Mouse (Mus musculus) forebrain, embryonic 12.5 days (tissue): ENCODE measurements around the gene Acot7. TPM values are rescaled to one million over a fixed set of nuclear protein-coding genes. Genes with fewer than 3 reads are reported as not detected.

Source experiments
- ATAC-seq: fragments of 200-750 bp; cut with Nextera tagmentation; 2 replicates; pipeline ENCODE4 v1.8.0; 2017; ENCODE audit warnings: moderate TSS enrichment; ENCODE audit not compliant: low FRiP score
- H3K27ac ChIP-seq: fragments of 300-500 bp; sonication (generic); 2 replicates; pipeline ENCODE4 v1.5.1; 2016; ENCODE audit warnings: mild to moderate bottlenecking
- H3K27me3 ChIP-seq: fragments of 300-500 bp; sonication (generic); 2 replicates; pipeline ENCODE4 v1.6.1; 2016; ENCODE audit warnings: mild to moderate bottlenecking
- H3K36me3 ChIP-seq: fragments of 300-500 bp; sonication (generic); replicated peaks from 2 replicates; pipeline ENCODE4 v1.6.1; 2016; ENCODE audit warnings: mild to moderate bottlenecking
- H3K4me1 ChIP-seq: fragments of 300-500 bp; sonication (generic); 2 replicates; pipeline ENCODE4 v1.6.1; 2016
- H3K4me2 ChIP-seq: fragments of 300-500 bp; sonication (generic); 2 replicates; pipeline ENCODE4 v1.6.1; 2016; ENCODE audit warnings: mild to moderate bottlenecking, moderate library complexity
- H3K4me3 ChIP-seq: fragments of 300-500 bp; sonication (generic); replicated peaks from 2 replicates; pipeline ENCODE4 v1.5.1; 2016; ENCODE audit warnings: mild to moderate bottlenecking
- H3K9ac ChIP-seq: fragments of 300-500 bp; sonication (generic); 2 replicates; pipeline ENCODE4 v1.6.1; 2016; ENCODE audit warnings: mild to moderate bottlenecking
- H3K9me3 ChIP-seq: fragments of 300-500 bp; sonication (generic); 2 replicates; pipeline ENCODE4 v1.6.1; 2016
- WGBS: fragments of 180-500 bp; shearing (Covaris S2); methylation state at CpG from one replicate; pipeline ENCODE4 v1.1.7; 2016; 5-methylcytosine and 5-hydroxymethylcytosine counted together
- polyA plus RNA-seq: library from polyadenylated mRNA; unstranded; fragments of >200 nt; fragmentation: Nextera tagmentation; extraction: Ambion mirVana; gene quantifications from 2 replicates; pipeline ENCODE4 v1.2.1, GENCODE M21; 2016

Gene Acot7
- polyA plus RNA-seq, 1 experiment from 2014 or later, result 85.9 TPM

- H3K4me1 ChIP-seq, result peaks cover 6% of the 10 kb centered on the region
- no peaks in the 10 kb centered on the region for H3K36me3 ChIP-seq
- no peaks in the 10 kb centered on the region for H3K9me3 ChIP-seq
- H3K27me3 ChIP-seq, result peaks cover 76% of the 10 kb centered on the region
- peak; percentile 74 for ATAC-seq
- no peak overlapping the region for H3K27ac ChIP-seq
- H3K4me3 ChIP-seq, result peak overlapping the region; percentile 41
- WGBS, result 2% methylated on average over 50 of the region's 51 CpGs
- peak overlapping the region; percentile 65 for H3K4me2 ChIP-seq
- H3K9ac ChIP-seq, result no peak overlapping the region
Measured at GRCm38 (mm10) chr4:152138497-152139260, 39.3 kb upstream of the Acot7 start.

- Histone ChIP-seq H3K27me3 (peaks cover 71% of the 10 kb centered on the region), H3K4me1 (peaks cover 6% of the 10 kb centered on the region), H3K27ac (no peak overlapping the region), H3K4me3 (no peak overlapping the region), H3K9me3 (no peaks in the 10 kb centered on the region), H3K36me3 (no peaks in the 10 kb centered on the region), H3K9ac (no peak overlapping the region), H3K4me2 (no peak overlapping the region)
- no peak for ATAC-seq
- 27% methylated on average over 6 of the region's 6 CpGs for WGBS
Measured at GRCm38 (mm10) chr4:152140441-152140840, 37.5 kb upstream of the Acot7 start.

- peaks cover 71% of the 10 kb centered on the region for H3K27me3 ChIP-seq
- ATAC-seq, result no peak
- peaks cover 6% of the 10 kb centered on the region for H3K4me1 ChIP-seq
- H3K4me2 ChIP-seq, result no peak overlapping the region
- no peak overlapping the region for H3K9ac ChIP-seq
- no peaks in the 10 kb centered on the region for H3K36me3 ChIP-seq
- 72% methylated on average over 8 of the region's 8 CpGs for whole genome bisulfite sequencing
- H3K27ac ChIP-seq, result no peak overlapping the region
- no peaks in the 10 kb centered on the region for H3K9me3 ChIP-seq
- no peak overlapping the region for H3K4me3 ChIP-seq
Measured at GRCm38 (mm10) chr4:152141521-152142135, 36.3 kb upstream of the Acot7 start.

- no peak for ATAC-seq
- Histone ChIP-seq H3K36me3 (no peaks in the 10 kb centered on the region), H3K27ac (no peak overlapping the region), H3K4me3 (no peak overlapping the region), H3K4me1 (peaks cover 4% of the 10 kb centered on the region), H3K27me3 (peaks cover 69% of the 10 kb centered on the region), H3K9me3 (no peaks in the 10 kb centered on the region), H3K4me2 (no peak overlapping the region), H3K9ac (no peak overlapping the region)
- WGBS, result 46% methylated on average over 1 of the region's 1 CpGs
Measured at GRCm38 (mm10) chr4:152143632-152144031, 34.3 kb upstream of the Acot7 start.

- no peaks in the 10 kb centered on the region for H3K4me1 ChIP-seq
- no peak overlapping the region for H3K4me3 ChIP-seq
- no peaks in the 10 kb centered on the region for H3K9me3 ChIP-seq
- ATAC-seq, result no peak
- H3K27me3 ChIP-seq, result peaks cover 74% of the 10 kb centered on the region
- H3K9ac ChIP-seq, result no peak overlapping the region
- no peaks in the 10 kb centered on the region for H3K36me3 ChIP-seq
- no peak overlapping the region for H3K27ac ChIP-seq
- 72% methylated on average over 10 of the region's 10 CpGs for WGBS
- H3K4me2 ChIP-seq, result no peak overlapping the region
Measured at GRCm38 (mm10) chr4:152145473-152145872, 32.5 kb upstream of the Acot7 start.

GRCm38 (mm10) chr4:152146033-152146827 lies 31.7 kb upstream of the Acot7 start:
- ATAC-seq, result no peak
- Histone ChIP-seq H3K4me2 (no peak overlapping the region), H3K4me1 (no peaks in the 10 kb centered on the region), H3K27ac (no peak overlapping the region), H3K27me3 (peaks cover 74% of the 10 kb centered on the region), H3K9ac (no peak overlapping the region), H3K4me3 (no peak overlapping the region), H3K9me3 (no peaks in the 10 kb centered on the region), H3K36me3 (no peaks in the 10 kb centered on the region)
- WGBS, result 76% methylated on average over 11 of the region's 11 CpGs

- Histone ChIP-seq H3K4me2 (no peak overlapping the region), H3K9ac (no peak overlapping the region), H3K9me3 (no peaks in the 10 kb centered on the region), H3K4me1 (peaks cover 16% of the 10 kb centered on the region), H3K27me3 (peaks cover 95% of the 10 kb centered on the region), H3K36me3 (no peaks in the 10 kb centered on the region), H3K4me3 (no peak overlapping the region), H3K27ac (no peak overlapping the region)
- 70% methylated on average over 4 of the region's 4 CpGs for WGBS
- no peak for ATAC-seq
Measured at GRCm38 (mm10) chr4:152150546-152150945, 27.4 kb upstream of the Acot7 start.

- H3K36me3 ChIP-seq, result no peaks in the 10 kb centered on the region
- peak overlapping the region; percentile 37 for H3K4me3 ChIP-seq
- H3K4me2 ChIP-seq, result peak overlapping the region; percentile 53
- peaks cover 16% of the 10 kb centered on the region for H3K4me1 ChIP-seq
- H3K9ac ChIP-seq, result 0 out of 2 replicates have a peak overlapping the region, but pooled peaks have one; percentile 33
- no peak for ATAC-seq
- WGBS, result 18% methylated on average over 7 of the region's 7 CpGs
- H3K27ac ChIP-seq, result no peak overlapping the region
- peaks cover 90% of the 10 kb centered on the region for H3K27me3 ChIP-seq
- H3K9me3 ChIP-seq, result no peaks in the 10 kb centered on the region
Measured at GRCm38 (mm10) chr4:152151451-152151965, 26.4 kb upstream of the Acot7 start.

- Histone ChIP-seq H3K4me2 (peak within 1 kb of the TSS; percentile 53), H3K27ac (no peak within 1 kb of the TSS), H3K36me3 (no peaks in the 10 kb centered on the region), H3K27me3 (peaks cover 90% of the 10 kb centered on the region), H3K9me3 (no peaks in the 10 kb centered on the region), H3K4me1 (peaks cover 16% of the 10 kb centered on the region), H3K4me3 (peak within 1 kb of the TSS; percentile 37), H3K9ac (0 out of 2 replicates have a peak within 1 kb of the TSS, but pooled peaks have one; percentile 33)
- WGBS, result under 1% methylated on average over 55 of the region's 57 CpGs
- peak; percentile 66 for ATAC-seq
Measured at GRCm38 (mm10) chr4:152151966-152152544, 25.9 kb upstream of the Acot7 start, which contains the start of gene Espn. Gene Espn (minus strand): TSS chr4:152152371.

- peak overlapping the region; percentile 39 for H3K4me2 ChIP-seq
- ATAC-seq, result no peak
- no peak overlapping the region for H3K27ac ChIP-seq
- 3% methylated on average over 23 of the region's 23 CpGs for WGBS
- H3K9ac ChIP-seq, result no peak overlapping the region
- no peaks in the 10 kb centered on the region for H3K36me3 ChIP-seq
- peaks cover 21% of the 10 kb centered on the region for H3K4me1 ChIP-seq
- no peaks in the 10 kb centered on the region for H3K9me3 ChIP-seq
- peaks cover 96% of the 10 kb centered on the region for H3K27me3 ChIP-seq
- H3K4me3 ChIP-seq, result peak overlapping the region; percentile 22
Measured at GRCm38 (mm10) chr4:152153771-152154177, 24.2 kb upstream of the Acot7 start.

- 61% methylated on average over 4 of the region's 4 CpGs for WGBS
- no peak overlapping the region for H3K4me2 ChIP-seq
Measured at GRCm38 (mm10) chr4:152155019-152155418, 22.9 kb upstream of the Acot7 start.

More at GRCm38 (mm10) chr4:152155019-152155418, 22.9 kb upstream of the Acot7 start:
- Histone ChIP-seq H3K9me3 (no peaks in the 10 kb centered on the region), H3K36me3 (no peaks in the 10 kb centered on the region), H3K9ac (no peak overlapping the region), H3K4me3 (no peak overlapping the region), H3K4me1 (peaks cover 30% of the 10 kb centered on the region), H3K27me3 (peaks cover 96% of the 10 kb centered on the region), H3K27ac (no peak overlapping the region)
- no peak for ATAC-seq
